Mouse (Mus musculus) T-cell, adult 2 months (primary cell): ENCODE results near the gene Insm1.

Experiments used
- DNase-seq: peaks from one replicate; pipeline ENCODE4 v3.0.0; 2022; ENCODE audit warnings: low spot score

Gene Insm1

DNA sequence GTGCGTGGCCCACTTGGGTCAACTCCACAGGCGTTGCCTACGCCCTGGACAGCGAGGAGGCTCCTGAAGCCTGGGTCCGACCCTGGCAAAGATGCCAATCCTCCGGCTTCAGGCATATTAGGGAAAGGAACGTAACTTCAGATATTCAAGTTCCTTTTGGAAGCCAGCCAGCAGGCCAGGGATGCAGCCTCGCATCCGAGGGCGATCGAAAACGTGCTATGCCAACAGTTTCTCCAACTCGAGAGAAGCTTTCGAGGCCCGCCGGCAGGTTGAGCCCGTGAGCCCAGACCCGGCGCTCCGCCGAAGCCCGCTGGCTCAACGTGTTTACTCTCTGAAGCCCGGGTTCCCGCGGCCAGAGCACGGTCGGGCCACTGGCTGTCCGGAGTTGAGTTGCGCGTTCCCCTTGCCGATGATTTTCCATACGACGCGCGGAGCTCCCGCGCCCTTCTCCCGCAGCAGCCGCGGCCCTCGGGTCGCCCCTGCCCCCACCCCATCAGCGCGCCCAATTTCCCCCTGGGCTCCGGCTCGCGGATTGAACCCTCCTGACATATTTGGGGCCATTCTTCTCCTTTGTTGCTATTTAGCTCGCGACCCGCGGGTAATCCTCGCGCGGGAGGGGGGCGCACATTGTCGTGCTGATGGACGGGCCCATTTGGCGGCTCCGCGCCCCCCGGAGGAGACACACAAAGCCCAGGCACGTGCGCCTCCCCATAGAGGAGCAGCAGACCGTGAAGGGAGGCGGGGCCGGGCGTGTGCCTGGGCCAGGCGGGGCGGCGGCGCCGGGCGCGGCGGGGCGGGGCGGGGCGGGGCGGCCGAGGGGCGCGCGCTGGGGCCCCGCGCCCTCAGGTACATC lies at the start of gene Insm1:
Gene Insm1, plus strand, starts transcription at position 846 of the 853 bp plus-strand sequence.
- no peak for DNase-seq

GRCm38 (mm10) chr2:146172106-146172505 lies 49.6 kb upstream of the Insm1 start:
- DNase-seq = no peak

GRCm38 (mm10) chr2:146174173-146174572 lies 47.5 kb upstream of the Insm1 start:
- DNase-seq = no peak

DNA sequence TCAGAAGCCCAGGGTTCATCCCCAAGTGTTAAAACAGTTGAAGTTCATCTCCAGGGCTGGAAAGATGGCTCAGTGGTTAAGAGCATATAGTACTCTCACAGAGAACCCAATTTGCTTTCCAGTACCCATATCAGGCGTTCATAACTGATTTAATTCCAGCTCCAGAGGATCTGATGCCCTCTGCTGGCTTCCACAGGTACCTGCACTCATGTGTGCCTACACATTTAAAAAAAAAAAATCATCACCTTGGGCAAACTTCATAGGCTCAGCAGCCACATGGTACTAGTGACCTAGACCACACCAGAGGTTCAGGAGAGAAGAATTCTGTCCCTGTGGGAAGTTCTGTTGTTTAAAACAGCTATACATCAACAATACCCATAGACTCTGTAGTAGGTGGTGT lies 43.0 kb upstream of the Insm1 start:
- DNase-seq = no peak

DNA sequence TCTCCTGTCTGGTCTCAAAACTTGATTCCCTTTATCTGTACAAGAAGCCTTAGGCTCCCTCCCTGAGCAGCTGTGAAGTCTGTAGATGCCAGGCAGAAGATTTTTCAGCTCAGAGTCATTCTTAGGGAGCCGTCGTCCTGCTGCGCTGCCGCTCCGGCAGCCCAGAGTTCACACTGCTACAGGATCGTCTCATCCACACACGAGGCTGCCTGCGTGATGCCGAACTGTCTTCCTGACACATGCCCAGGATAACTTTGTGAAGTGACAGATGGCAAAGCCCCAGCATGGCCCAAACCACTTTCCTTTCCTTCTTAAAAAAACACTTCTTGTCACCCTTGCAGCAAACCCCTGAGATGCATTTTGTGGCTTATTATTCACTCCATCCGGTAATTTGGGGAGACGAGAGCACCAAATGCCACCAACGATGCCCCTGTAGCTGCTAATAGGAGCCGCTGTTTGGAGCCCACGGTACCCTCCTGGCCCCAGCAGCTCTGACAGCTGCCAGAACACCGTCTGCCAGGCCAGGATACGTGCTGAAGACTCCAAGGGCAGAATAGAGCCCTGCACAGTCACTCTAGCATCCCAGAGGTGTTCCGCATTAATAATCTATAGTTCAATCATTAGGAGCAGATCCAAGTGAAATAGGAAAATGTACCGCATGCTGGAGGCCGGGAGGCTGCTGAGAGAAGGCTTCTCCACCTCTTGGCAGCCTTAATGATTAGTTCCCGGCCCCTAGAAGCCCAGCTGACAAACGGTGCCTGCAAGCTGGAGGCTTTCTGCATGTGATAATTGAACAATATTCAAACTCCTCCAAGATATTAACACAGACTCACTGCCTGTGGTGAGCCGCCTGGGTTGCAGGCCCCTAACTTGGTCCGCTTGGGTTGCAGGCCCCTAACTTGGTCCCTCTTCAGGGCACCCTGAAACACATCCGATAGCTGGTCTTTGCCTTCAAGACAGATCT lies 37.6 kb upstream of the Insm1 start:
- no peak for DNase-seq

DNA sequence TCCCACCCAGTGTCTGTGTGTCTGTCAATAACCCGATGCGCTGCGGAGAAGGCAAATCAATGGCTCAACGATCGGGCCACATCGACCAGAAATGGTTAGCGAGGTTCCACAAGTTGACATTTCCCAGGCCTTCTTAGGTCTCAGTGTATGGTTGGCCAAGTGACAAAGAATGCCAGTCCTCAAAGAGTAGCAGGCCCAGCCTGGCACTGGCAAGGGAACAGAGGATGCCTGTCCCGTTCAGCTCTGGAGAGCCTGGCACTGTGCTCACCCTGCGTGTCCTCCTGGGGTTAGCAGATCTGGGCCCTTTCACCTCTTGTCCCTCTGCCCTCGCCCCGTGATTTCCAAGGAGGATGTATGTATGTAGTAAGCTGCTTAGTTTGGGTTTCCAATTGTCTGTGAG lies 25.6 kb upstream of the Insm1 start:
- DNase-seq = no peak

DNA sequence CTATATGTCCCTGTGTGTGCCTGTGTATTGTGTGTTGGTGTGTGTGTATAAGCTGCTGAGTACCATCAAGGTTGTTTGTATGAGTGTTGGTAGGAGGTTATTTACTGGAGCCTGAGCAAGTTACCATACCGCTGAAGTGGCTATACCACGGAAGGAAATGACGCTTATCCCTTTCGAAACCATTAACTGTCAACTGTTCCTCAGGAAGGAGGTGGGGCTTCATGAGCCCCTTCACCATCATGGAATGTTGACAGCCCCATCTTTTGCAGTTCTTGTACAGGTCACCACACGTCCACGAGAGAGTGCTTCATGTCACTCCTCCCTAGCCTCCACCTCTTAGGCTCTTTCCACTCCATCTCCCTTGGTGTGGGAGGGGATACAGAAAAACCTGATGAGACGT lies 23.8 kb upstream of the Insm1 start:
- no peak for DNase-seq

GRCm38 (mm10) chr2:146210968-146211367 lies 10.8 kb upstream of the Insm1 start:
- no peak for DNase-seq

DNA sequence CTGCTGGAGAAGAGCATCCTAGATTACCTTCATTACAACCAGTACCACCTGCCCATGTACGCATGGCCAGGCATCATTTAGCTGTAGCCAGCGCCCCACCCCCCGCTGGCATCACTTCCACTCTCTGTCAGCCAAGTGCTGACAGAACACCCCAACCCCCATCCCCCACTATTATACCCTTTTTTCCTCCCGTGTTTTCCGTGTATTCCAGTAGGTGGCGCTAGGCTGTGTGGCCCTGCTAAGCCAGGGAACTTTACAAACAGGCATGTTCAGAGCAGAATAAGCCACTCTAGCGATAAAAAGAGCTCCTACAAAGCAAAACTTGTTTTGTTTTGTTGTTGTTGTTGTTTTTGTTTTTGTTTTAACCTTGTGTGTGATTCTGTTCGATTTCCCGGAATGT lies 7.0 kb upstream of the Insm1 start:
- DNase-seq = peak; percentile 21

- DNase-seq = no peak
Observed at GRCm38 (mm10) chr2:146216111-146217064, 5.3 kb upstream of the Insm1 start.

DNA sequence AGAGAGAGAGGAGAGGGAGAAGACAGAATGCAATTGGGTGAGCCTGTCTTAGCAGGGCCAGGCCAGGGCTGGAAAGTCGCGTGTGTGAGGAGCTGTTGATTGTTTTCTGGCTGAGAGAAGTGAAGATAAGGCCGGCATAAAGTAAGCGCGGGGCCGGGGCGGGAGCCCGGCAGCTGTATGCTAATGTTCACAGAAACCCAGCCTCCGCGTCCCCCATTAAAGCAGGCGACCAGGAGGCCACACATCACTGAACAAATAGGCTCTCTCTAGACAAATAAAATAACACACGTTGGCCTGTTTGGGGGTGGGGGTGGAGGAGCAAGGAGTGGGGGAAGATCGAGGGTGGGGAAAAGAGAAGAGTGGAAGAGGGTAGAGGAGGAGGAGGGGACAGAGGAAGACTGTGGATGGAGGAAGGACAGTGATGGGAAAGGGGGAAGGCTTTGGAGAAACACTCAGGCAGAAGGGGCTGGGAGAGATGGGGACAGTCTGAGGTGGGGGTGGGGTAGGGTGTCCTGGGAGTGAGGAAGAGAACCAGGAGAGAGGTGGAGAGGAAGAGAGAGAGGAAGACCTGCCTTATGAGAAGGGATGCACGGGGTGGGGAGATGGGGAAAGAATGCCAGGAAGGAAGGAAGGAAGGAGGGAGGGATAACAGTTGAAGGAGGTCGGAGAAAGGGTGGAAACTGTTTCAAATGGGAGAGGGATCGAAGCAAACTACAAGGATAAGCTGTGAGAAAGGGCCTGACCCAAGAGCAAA lies 4.3 kb upstream of the Insm1 start:
- no peak for DNase-seq

DNA sequence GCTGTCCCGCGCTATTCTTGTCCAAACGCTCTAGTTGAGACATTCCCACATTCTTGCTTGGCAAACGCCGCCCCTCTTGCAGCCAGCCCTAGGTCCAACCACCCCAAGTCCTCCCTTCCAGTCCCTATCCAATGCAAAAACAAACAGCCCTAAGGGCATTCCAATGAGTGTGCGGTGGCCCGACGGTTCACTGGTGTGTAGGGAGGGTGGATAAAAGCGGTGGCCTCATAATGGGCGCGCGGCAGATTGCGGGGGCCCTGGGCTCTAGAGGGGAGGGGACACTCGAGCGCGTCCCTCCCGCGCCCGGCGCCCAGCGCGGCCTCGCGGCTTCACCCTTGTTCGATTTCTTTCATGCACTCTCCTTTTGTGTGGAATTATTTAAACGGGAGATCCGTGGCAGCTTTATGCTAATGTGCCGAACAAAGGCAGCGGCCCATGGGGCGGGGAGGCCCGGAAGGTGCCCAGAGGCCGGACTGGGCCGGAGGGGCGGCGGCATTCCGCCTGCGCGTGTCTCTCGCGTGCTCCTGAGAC lies 3.5 kb upstream of the Insm1 start:
- no peak for DNase-seq

- no peak for DNase-seq
Observed at GRCm38 (mm10) chr2:146218881-146219535, 2.7 kb upstream of the Insm1 start.

DNA sequence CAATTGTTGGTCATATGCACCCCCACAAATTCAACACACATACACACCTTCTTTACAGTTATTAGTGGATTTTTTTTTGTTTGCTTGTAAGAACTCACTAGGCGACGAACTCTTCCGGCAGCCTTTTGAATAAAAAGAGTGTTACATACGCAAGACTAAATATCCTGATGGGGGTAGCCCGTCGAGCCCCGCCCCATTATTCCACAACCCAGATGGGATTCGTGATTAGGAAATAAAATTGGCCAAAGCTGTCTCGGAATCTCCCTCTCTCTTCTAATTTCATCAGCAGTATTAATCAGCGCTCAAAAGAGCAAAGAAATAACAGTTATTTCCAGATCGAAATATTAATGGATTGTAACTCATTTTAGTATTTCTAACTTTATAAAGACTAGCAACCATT lies 1.9 kb upstream of the Insm1 start:
- DNase-seq = no peak

GRCm38 (mm10) chr2:146220591-146221075 lies 1.1 kb upstream of the Insm1 start:
- DNase-seq = no peak

GRCm38 (mm10) chr2:146221929-146222278 lies 183 bp downstream of the Insm1 start:
- no peak for DNase-seq

DNA sequence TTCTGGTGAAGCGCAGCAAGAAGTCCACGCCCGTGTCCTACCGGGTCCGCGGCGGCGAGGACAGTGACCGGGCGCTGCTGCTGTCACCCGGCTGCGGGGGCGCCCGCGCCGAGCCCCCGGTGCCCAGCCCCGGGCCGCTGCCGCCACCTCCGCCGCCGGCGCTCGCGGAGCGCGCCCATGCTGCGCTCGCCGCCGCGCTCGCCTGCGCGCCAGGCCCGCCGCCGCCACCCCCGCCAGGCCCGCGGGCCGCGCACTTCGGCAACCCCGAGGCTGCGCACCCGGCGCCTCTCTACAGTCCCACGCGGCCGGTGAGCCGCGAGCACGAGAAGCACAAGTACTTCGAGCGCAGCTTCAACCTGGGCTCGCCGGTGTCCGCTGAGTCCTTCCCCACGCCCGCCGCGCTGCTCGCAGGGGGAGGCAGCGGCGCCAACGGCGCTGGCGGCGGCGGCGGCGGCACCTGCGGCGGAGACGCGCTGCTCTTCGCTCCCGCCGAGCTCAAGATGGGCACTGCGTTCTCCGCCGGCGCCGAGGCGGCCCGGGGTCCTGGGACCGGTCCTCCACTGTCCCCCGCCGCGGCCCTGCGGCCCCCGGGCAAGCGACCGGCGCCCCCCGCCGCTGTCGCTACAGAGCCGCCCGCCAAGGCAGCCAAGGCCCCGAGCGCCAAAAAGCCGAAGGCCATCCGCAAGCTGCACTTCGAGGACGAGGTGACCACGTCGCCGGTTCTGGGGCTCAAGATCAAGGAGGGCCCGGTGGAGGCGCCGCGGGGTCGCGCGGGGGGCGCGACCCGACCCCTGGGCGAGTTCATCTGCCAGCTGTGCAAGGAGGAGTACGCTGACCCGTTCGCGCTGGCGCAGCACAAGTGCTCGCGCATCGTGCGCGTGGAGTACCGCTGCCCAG lies 806 bp downstream of the Insm1 start:
- no peak for DNase-seq

- DNase-seq = no peak
Observed at GRCm38 (mm10) chr2:146223176-146223905, 1.6 kb downstream of the Insm1 start.
